Comparison of ENCODE assay signal across 8 mouse cellular contexts in the genomic region with DNA sequence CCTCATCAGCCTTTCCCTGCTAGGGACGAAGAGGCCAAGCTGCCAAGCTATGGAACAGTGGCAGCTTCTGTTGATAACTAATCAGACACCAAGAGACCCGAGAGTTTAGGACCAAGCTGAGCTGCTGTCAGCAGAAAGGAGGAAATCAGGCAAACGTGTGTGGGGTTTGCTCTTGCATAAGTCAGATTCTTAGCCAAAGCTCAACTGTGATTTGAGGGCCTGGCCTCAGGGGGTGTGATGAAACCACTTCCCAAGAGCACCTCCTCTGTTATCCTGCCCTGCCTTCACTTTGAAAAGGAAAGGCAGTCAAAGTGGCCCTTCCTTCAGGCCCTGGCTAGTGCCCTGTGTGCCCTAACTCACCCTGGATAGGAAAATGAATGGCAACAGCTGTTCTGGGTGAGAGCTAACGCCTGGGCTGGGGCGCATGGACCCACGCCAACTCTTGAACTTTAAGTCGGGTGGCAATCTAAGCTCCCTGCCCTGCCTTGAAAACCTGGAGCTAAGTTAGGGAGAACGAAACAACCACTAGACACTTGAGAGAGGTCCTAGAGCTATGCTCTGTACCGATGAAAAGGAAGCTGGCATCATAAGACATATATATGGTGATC. TPM values are rescaled to one million over a fixed set of nuclear protein-coding genes. Genes with fewer than 3 reads are reported as not detected.
DNase-seq lines count a peak whose midpoint lies in the region; ATAC-seq and TF ChIP-seq lines count a peak whose summit lies in the region.

Gene Txndc5 (minus strand): TSS at position 138 of the 608 bp plus-strand sequence.

- no peak for DNase-seq in kidney, postnatal 14 days
- DNase-seq in adrenal gland, postnatal 4 days (ENCODE audit: low spot score in 2 of 2), result no peak
- peak; percentile 21 for DNase-seq in gastrocnemius, postnatal 10 days
- peak; percentile 60 to 73 for DNase-seq in lung, adult 18-20 months
- DNase-seq in thymus, postnatal 36 days, result no peak

- no peak for ATAC-seq in kidney, embryonic 15.5 days (replicated peaks; ENCODE audit: low FRiP score)
- peak; percentile 60 for ATAC-seq in hindbrain, embryonic 16.5 days

- H3K4me1 ChIP-seq in kidney, embryonic 15.5 days, result peaks cover 28% of the 10 kb centered on the region
- H3K4me1 ChIP-seq in hindbrain, embryonic 16.5 days (ENCODE audit: control insufficient read depth, insufficient read depth, low read depth, low read length), result peaks cover 14% of the 10 kb centered on the region
- peaks cover 7% of the 10 kb centered on the region for H3K4me1 ChIP-seq in olfactory bulb, adult 2 months (ENCODE audit: control insufficient read depth, insufficient read depth, low read length)

- no peak for TF ChIP-seq CTCF in olfactory bulb, adult 2 months (IDR thresholded peaks at IDR 0.05; ENCODE audit: insufficient read depth, low read depth, low read length)

- peak within 1 kb of the TSS; percentile 83 for H3K4me2 ChIP-seq in kidney, embryonic 15.5 days
- H3K4me2 ChIP-seq in hindbrain, embryonic 16.5 days (ENCODE audit: low read length), result peak within 1 kb of the TSS; percentile 91

- TF ChIP-seq POLR2A in olfactory bulb, adult 2 months (IDR thresholded peaks at IDR 0.05; ENCODE audit: insufficient read depth, low read depth, low read length), result no peak

- peaks cover 1% of the 10 kb centered on the region for H3K36me3 ChIP-seq in kidney, embryonic 15.5 days
- no peaks in the 10 kb centered on the region; the same call in 1 of the 2 replicates for H3K36me3 ChIP-seq in hindbrain, embryonic 16.5 days (ENCODE audit: control insufficient read depth, insufficient read depth, low read length)

- peak within 1 kb of the TSS; percentile 93 for H3K27ac ChIP-seq in kidney, embryonic 15.5 days
- peak within 1 kb of the TSS; percentile 86 for H3K27ac ChIP-seq in hindbrain, embryonic 16.5 days (ENCODE audit: low read depth, low read length)
- H3K27ac ChIP-seq in olfactory bulb, adult 2 months (ENCODE audit: insufficient read depth, low read depth, low read length), result peak within 1 kb of the TSS; percentile 59; the same call in 1 of the 2 replicates

- H3K9me3 ChIP-seq in kidney, embryonic 15.5 days (replicated peaks), result no peaks in the 10 kb centered on the region
- H3K9me3 ChIP-seq in hindbrain, embryonic 16.5 days (ENCODE audit: control insufficient read depth, low read length), result no peaks in the 10 kb centered on the region

- peak within 1 kb of the TSS; percentile 97 for H3K4me3 ChIP-seq in kidney, embryonic 15.5 days (replicated peaks)
- H3K4me3 ChIP-seq in hindbrain, embryonic 16.5 days (ENCODE audit: low read length), result peak within 1 kb of the TSS; percentile 75
- H3K4me3 ChIP-seq in olfactory bulb, adult 2 months (ENCODE audit: insufficient read depth, low read depth, low read length), result peak within 1 kb of the TSS; percentile 88

- H3K9ac ChIP-seq in kidney, embryonic 15.5 days, result peak within 1 kb of the TSS; percentile 86
- peak within 1 kb of the TSS; percentile 83 for H3K9ac ChIP-seq in hindbrain, embryonic 16.5 days (ENCODE audit: low read depth, low read length)

- 56% methylated on average over 9 of the region's 9 CpGs for WGBS in kidney, embryonic 15.5 days
- 53% methylated on average over 9 of the region's 9 CpGs for WGBS in hindbrain, embryonic 16.5 days
- 51% methylated on average over 9 of the region's 9 CpGs for WGBS in olfactory bulb, adult 2 months

- H3K27me3 ChIP-seq in kidney, embryonic 15.5 days, result no peaks in the 10 kb centered on the region; the same call in 1 of the 2 replicates
- no peaks in the 10 kb centered on the region for H3K27me3 ChIP-seq in hindbrain, embryonic 16.5 days (replicated peaks; ENCODE audit: control insufficient read depth, insufficient read depth, low read length)

RNA-seq across cellular contexts. Expression of gene Txndc5, which starts in this region (rescaled TPM):
- 264 and 277 TPM in 2 replicates for polyA plus RNA-seq in kidney, embryonic 15.5 days (2015; fragmentation: Nextera tagmentation; extraction: Ambion mirVana)
- total RNA-seq in adrenal gland, postnatal 4 days (2021), result 100 to 1,000 TPM; 237 to 251 TPM
- 10 to 100 TPM; 61.9 to 76.3 TPM for total RNA-seq in gastrocnemius, postnatal 10 days (2021)
- polyA plus RNA-seq in hindbrain, embryonic 16.5 days (2015; fragmentation: Nextera tagmentation; extraction: Ambion mirVana), result 87.7 and 98.7 TPM in 2 replicates
- polyA plus RNA-seq in olfactory bulb, adult 2 months (2012; ENCODE audit: insufficient read depth, insufficient read length, low replicate concordance, missing spikeins), result not detected in 2 replicates

Comparison
In these comparisons a context has a peak if more than half of its experiments do, and no peak if none do; other contexts are left out.
1. RNA of gene Txndc5 (polyA plus RNA-seq): 264 to 277 TPM in kidney, embryonic 15.5 days and 87.7 to 98.7 TPM in hindbrain, embryonic 16.5 days; not detected in olfactory bulb, adult 2 months; every median in the first group is over 10 times any median in the second.
2. DNase-seq: peak in gastrocnemius, postnatal 10 days (single experiment) and lung, adult 18-20 months (2 of 2); none in kidney, postnatal 14 days (single experiment), adrenal gland, postnatal 4 days (0 of 2) and thymus, postnatal 36 days (0 of 2).
3. Peak in every context shown above with its lines, with median percentiles within 50 percentile points of each other: H3K27ac ChIP-seq and H3K4me3 ChIP-seq.